Mouse (Mus musculus): ENCODE results near the gene Anxa11. TPM values are rescaled to one million over a fixed set of nuclear protein-coding genes. Genes with fewer than 3 reads are reported as not detected.
A peak's percentile ranks its signal among the peaks of the same experiment; 100 is the strongest.

The Anxa11 gene
- polyA plus RNA-seq, 1 experiment from 2014 or later: 7.1 TPM

DNA sequence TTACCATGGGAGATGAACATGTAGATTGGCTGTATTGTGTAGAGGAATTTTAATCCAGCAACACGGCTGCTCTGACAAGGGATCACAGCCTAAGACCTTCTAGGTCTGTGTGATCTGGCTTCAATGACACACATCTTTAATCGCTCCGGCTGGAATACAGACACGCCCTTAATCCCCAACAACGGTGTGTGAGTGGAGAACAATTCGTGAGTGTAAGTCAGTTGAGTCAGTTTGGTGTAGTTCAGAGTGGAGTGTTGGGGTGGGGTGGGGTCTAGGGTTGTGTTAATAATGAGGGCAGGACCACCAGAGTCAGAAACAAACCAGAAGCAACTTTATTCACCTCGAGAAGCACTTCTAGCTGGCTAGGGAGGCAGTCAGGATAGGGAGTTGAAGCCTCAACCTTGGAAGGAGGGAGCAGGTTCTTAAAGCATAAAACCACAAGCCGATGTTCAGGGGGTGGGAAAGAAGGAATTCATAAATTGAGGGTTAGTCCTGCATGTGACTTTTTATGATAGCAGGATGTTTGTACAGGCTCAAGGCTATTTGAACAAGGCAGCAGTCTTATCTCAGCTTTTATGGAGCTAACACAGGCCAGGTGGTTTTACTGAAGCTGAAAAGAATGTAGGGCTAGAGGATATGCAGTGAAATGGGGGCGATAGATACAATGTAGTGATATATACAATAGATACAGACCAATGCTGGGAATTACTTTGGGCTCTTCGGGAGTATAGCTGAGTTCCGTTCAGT is 15.9 kb upstream of the Anxa11 start:
- no peak overlapping the region for H3K4me3 ChIP-seq (ENCODE audit: low read depth, low read length)
- 88% methylated on average over 11 of the region's 11 CpGs for WGBS
- ATAC-seq (replicated peaks; ENCODE audit: insufficient number of reproducible peaks, low FRiP score, low TSS enrichment, low read depth) (no peak), DNase-seq (ENCODE audit: low spot score) (no peak)
- H3K4me2 ChIP-seq (ENCODE audit: low read depth, low read length): no peak overlapping the region
- H3K9me3 ChIP-seq (replicated peaks; ENCODE audit: control insufficient read depth, low read length): no peaks in the 10 kb centered on the region
- H3K36me3 ChIP-seq (replicated peaks; ENCODE audit: control insufficient read depth, insufficient read depth, low read depth, low read length): no peaks in the 10 kb centered on the region
- no peaks in the 10 kb centered on the region for H3K27me3 ChIP-seq (ENCODE audit: control insufficient read depth, insufficient read depth, low read length)
- H3K9ac ChIP-seq (replicated peaks; ENCODE audit: low read length): no peak overlapping the region
- H3K4me1 ChIP-seq (ENCODE audit: control insufficient read depth, insufficient read depth, low read length): no peaks in the 10 kb centered on the region
- no peak overlapping the region for H3K27ac ChIP-seq (replicated peaks; ENCODE audit: low read depth, low read length)

DNA sequence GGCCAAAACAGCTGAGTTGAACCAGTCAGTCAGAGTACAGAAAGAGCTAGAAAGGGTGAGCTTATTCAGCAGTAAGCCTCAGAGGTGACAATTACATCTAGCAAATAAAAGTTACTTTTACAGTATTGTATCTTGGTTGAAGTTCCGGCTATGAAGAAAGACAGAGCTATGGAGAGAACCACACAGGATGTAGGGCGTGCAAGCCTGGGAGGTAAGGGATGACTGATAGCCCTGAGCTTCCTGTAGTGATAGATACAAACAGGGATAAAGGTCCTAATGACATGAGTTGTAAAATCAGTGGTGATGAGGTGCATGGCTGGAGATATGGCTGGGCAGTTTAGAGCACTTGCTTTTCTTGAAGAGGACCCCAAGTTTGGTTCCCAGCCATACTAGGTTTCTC is 15.1 kb upstream of the Anxa11 start:
- ATAC-seq (replicated peaks; ENCODE audit: insufficient number of reproducible peaks, low FRiP score, low TSS enrichment, low read depth) (no peak), DNase-seq (ENCODE audit: low spot score) (no peak)
- H3K9me3 ChIP-seq (replicated peaks; ENCODE audit: control insufficient read depth, low read length): no peaks in the 10 kb centered on the region
- no peaks in the 10 kb centered on the region for H3K4me1 ChIP-seq (ENCODE audit: control insufficient read depth, insufficient read depth, low read length)
- no peak overlapping the region for H3K4me2 ChIP-seq (ENCODE audit: low read depth, low read length)
- no peaks in the 10 kb centered on the region for H3K36me3 ChIP-seq (replicated peaks; ENCODE audit: control insufficient read depth, insufficient read depth, low read depth, low read length)
- H3K27ac ChIP-seq (replicated peaks; ENCODE audit: low read depth, low read length): no peak overlapping the region
- H3K27me3 ChIP-seq (ENCODE audit: control insufficient read depth, insufficient read depth, low read length): no peaks in the 10 kb centered on the region
- WGBS: 92% methylated on average over 2 of the region's 2 CpGs
- no peak overlapping the region for H3K4me3 ChIP-seq (ENCODE audit: low read depth, low read length)
- no peak overlapping the region for H3K9ac ChIP-seq (replicated peaks; ENCODE audit: low read length)

DNA sequence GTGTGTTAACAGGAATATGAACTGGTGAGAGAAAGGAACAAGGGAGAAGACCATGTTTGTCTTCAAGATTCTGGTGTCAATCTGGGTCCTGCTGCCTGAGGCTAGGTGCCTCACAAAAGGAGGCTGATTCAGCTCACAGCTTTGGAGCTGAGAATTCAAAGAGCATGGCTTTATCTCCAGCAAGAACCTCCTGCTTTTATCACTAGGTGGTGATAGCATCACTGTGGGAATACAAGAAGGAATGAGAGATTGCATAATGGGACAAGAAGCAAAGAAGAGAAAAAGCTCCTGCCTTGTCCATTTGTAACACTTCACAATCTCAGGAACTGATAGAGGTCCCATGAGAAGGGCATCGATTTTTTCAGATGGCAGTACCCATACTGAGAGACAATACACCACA is 10.6 kb upstream of the Anxa11 start:
- 75% methylated on average over 1 of the region's 1 CpGs for WGBS
- Histone ChIP-seq H3K4me3 (ENCODE audit: low read depth, low read length) (no peak overlapping the region), H3K4me1 (ENCODE audit: control insufficient read depth, insufficient read depth, low read length) (no peaks in the 10 kb centered on the region), H3K9me3 (replicated peaks; ENCODE audit: control insufficient read depth, low read length) (no peaks in the 10 kb centered on the region), H3K36me3 (replicated peaks; ENCODE audit: control insufficient read depth, insufficient read depth, low read depth, low read length) (no peaks in the 10 kb centered on the region), H3K27me3 (ENCODE audit: control insufficient read depth, insufficient read depth, low read length) (no peaks in the 10 kb centered on the region), H3K4me2 (ENCODE audit: low read depth, low read length) (no peak overlapping the region), H3K9ac (replicated peaks; ENCODE audit: low read length) (no peak overlapping the region), H3K27ac (replicated peaks; ENCODE audit: low read depth, low read length) (no peak overlapping the region)
- DNase-seq (ENCODE audit: low spot score) (no peak), ATAC-seq (replicated peaks; ENCODE audit: insufficient number of reproducible peaks, low FRiP score, low TSS enrichment, low read depth) (no peak)

- no peak overlapping the region for H3K27ac ChIP-seq (replicated peaks; ENCODE audit: low read depth, low read length)
- H3K36me3 ChIP-seq (replicated peaks; ENCODE audit: control insufficient read depth, insufficient read depth, low read depth, low read length): no peaks in the 10 kb centered on the region
- H3K4me2 ChIP-seq (ENCODE audit: low read depth, low read length): no peak overlapping the region
- DNase-seq (ENCODE audit: low spot score) (peak; percentile 75), ATAC-seq (replicated peaks; ENCODE audit: insufficient number of reproducible peaks, low FRiP score, low TSS enrichment, low read depth) (no peak)
- H3K4me3 ChIP-seq (ENCODE audit: low read depth, low read length): no peak overlapping the region
- H3K4me1 ChIP-seq (ENCODE audit: control insufficient read depth, insufficient read depth, low read length): no peaks in the 10 kb centered on the region
- H3K9ac ChIP-seq (replicated peaks; ENCODE audit: low read length): no peak overlapping the region
- WGBS: 11% methylated on average over 14 of the region's 14 CpGs
- H3K27me3 ChIP-seq (ENCODE audit: control insufficient read depth, insufficient read depth, low read length): no peaks in the 10 kb centered on the region
- H3K9me3 ChIP-seq (replicated peaks; ENCODE audit: control insufficient read depth, low read length): no peaks in the 10 kb centered on the region
Measured at GRCm38 (mm10) chr14:25832301-25832700, 9.7 kb upstream of the Anxa11 start.

DNA sequence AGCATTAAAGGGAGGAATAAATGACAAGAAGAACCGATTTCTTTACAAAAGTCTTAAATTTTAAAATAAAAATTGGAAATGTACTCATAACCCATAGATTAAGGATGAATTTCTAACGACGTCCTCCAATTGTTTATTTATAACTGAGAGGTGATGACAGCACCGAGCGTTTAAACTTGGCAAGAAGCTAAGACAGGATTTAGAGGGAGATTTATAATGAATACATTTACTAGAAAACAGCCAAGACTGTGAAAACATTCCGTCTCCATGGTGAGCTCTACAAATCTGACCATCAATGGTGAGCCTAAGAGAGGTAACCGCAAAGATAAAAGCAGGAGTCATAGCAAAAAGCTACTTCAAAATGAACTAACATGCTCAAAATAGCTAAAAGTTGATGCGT is 3.5 kb upstream of the Anxa11 start:
- WGBS: 78% methylated on average over 8 of the region's 8 CpGs
- DNase-seq (ENCODE audit: low spot score): no peak
- H3K27me3 ChIP-seq (ENCODE audit: control insufficient read depth, insufficient read depth, low read length): peaks cover 16% of the 10 kb centered on the region
- no peaks in the 10 kb centered on the region for H3K9me3 ChIP-seq (replicated peaks; ENCODE audit: control insufficient read depth, low read length)
- H3K36me3 ChIP-seq (replicated peaks; ENCODE audit: control insufficient read depth, insufficient read depth, low read depth, low read length): no peaks in the 10 kb centered on the region
- H3K4me1 ChIP-seq (ENCODE audit: control insufficient read depth, insufficient read depth, low read length): no peaks in the 10 kb centered on the region
- no peak overlapping the region for H3K27ac ChIP-seq (replicated peaks; ENCODE audit: low read depth, low read length)
- no peak overlapping the region for H3K4me2 ChIP-seq (ENCODE audit: low read depth, low read length)
- no peak overlapping the region for H3K9ac ChIP-seq (replicated peaks; ENCODE audit: low read length)
- ATAC-seq (replicated peaks; ENCODE audit: insufficient number of reproducible peaks, low FRiP score, low TSS enrichment, low read depth): no peak
- no peak overlapping the region for H3K4me3 ChIP-seq (ENCODE audit: low read depth, low read length)

DNA sequence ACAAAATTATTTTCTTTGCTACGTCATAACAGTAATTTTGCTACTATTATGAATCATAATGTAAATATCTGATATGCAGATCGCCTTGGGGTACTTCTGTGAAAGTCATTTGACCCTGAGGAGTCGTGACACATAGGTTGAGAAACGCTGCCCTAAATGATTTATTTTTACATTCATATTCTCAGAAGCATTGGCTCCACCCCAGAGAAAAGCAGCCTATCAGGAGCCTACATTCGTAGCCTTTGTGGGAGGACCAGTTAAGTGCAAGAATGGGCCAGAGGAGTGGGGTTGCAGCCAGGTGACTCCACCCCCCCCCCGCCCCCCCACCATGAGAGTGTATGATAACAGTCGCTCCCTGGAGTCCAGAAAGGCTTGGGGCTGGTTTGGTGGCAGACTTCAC is 2.2 kb upstream of the Anxa11 start:
- Histone ChIP-seq H3K4me2 (ENCODE audit: low read depth, low read length) (no peak overlapping the region), H3K27me3 (ENCODE audit: control insufficient read depth, insufficient read depth, low read length) (peaks cover 16% of the 10 kb centered on the region), H3K36me3 (replicated peaks; ENCODE audit: control insufficient read depth, insufficient read depth, low read depth, low read length) (no peaks in the 10 kb centered on the region), H3K9ac (replicated peaks; ENCODE audit: low read length) (no peak overlapping the region), H3K9me3 (replicated peaks; ENCODE audit: control insufficient read depth, low read length) (no peaks in the 10 kb centered on the region), H3K4me1 (ENCODE audit: control insufficient read depth, insufficient read depth, low read length) (no peaks in the 10 kb centered on the region), H3K27ac (replicated peaks; ENCODE audit: low read depth, low read length) (no peak overlapping the region), H3K4me3 (ENCODE audit: low read depth, low read length) (no peak overlapping the region)
- no peak for ATAC-seq (replicated peaks; ENCODE audit: insufficient number of reproducible peaks, low FRiP score, low TSS enrichment, low read depth)
- DNase-seq (ENCODE audit: low spot score): no peak
- WGBS: 71% methylated on average over 7 of the region's 7 CpGs

DNA sequence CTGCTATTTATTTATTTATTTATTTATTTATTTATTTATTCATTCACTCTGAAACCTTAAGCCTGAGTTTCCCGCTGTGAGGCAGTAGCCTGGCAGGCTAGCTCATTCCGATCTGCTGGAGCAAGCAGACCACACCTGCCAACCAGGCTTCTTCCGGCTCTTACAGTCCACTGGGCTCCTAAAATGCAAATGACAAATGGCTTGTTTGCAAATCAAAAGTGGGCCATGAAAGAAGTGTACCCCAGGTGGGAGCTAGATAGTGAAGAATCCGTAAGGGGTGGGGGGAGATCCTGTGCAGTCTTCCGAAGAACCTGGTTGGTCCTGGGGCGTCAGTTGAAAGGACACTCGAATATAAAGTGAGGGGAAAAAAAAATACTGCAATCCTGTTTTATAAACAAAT is 995 bp upstream of the Anxa11 start:
- ATAC-seq (replicated peaks; ENCODE audit: insufficient number of reproducible peaks, low FRiP score, low TSS enrichment, low read depth) (no peak), DNase-seq (ENCODE audit: low spot score) (no peak)
- 9% methylated on average over 7 of the region's 7 CpGs for WGBS
- no peaks in the 10 kb centered on the region for H3K4me1 ChIP-seq (ENCODE audit: control insufficient read depth, insufficient read depth, low read length)
- no peak overlapping the region for H3K4me3 ChIP-seq (ENCODE audit: low read depth, low read length)
- H3K27ac ChIP-seq (replicated peaks; ENCODE audit: low read depth, low read length): no peak overlapping the region
- peaks cover 16% of the 10 kb centered on the region for H3K27me3 ChIP-seq (ENCODE audit: control insufficient read depth, insufficient read depth, low read length)
- no peaks in the 10 kb centered on the region for H3K9me3 ChIP-seq (replicated peaks; ENCODE audit: control insufficient read depth, low read length)
- H3K36me3 ChIP-seq (replicated peaks; ENCODE audit: control insufficient read depth, insufficient read depth, low read depth, low read length): no peaks in the 10 kb centered on the region
- H3K9ac ChIP-seq (replicated peaks; ENCODE audit: low read length): no peak overlapping the region
- no peak overlapping the region for H3K4me2 ChIP-seq (ENCODE audit: low read depth, low read length)

DNA sequence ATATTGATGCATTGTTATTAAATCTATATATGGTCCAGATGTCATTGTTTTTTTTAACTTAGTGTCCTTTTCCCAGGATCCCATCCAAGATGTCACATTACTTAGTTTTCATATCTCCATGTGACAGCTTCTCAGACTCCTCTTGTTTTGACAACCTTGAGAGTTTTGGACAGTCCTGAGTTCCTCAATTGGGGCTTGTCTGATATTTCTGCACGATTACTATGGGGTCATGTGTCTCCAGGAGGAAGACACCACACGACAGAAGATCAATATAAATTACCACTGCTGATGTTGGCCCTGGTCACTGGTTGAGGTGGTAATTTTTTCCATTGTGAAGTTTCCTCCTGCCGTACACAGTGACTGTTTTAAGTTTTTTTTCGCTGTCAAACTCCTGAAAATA is 377 bp upstream of the Anxa11 start:
- Histone ChIP-seq H3K4me2 (ENCODE audit: low read depth, low read length) (peak overlapping the region; percentile 96), H3K27me3 (ENCODE audit: control insufficient read depth, insufficient read depth, low read length) (peaks cover 16% of the 10 kb centered on the region), H3K9me3 (replicated peaks; ENCODE audit: control insufficient read depth, low read length) (no peaks in the 10 kb centered on the region), H3K36me3 (replicated peaks; ENCODE audit: control insufficient read depth, insufficient read depth, low read depth, low read length) (no peaks in the 10 kb centered on the region), H3K4me3 (ENCODE audit: low read depth, low read length) (peak overlapping the region; percentile 62), H3K4me1 (ENCODE audit: control insufficient read depth, insufficient read depth, low read length) (no peaks in the 10 kb centered on the region), H3K27ac (replicated peaks; ENCODE audit: low read depth, low read length) (no peak overlapping the region), H3K9ac (replicated peaks; ENCODE audit: low read length) (no peak overlapping the region)
- no peak for DNase-seq (ENCODE audit: low spot score)
- WGBS: 3% methylated on average over 4 of the region's 4 CpGs
- no peak for ATAC-seq (replicated peaks; ENCODE audit: insufficient number of reproducible peaks, low FRiP score, low TSS enrichment, low read depth)

Measured in embryonic facial prominence, embryonic 11.5 days (tissue).